Mouse (Mus musculus): ENCODE results near the gene Zfp879. TPM values are rescaled to one million over a fixed set of nuclear protein-coding genes. Genes with fewer than 3 reads are reported as not detected.
A peak's percentile ranks its signal among the peaks of the same experiment; 100 is the strongest.

The Zfp879 gene
- 1.9 and 2.0 TPM in 2 replicates for polyA plus RNA-seq (2014; fragmentation: Nextera tagmentation; extraction: Ambion mirVana)

- peak within 1 kb of the TSS; percentile 81; the same call in 1 of the 2 replicates for H3K27ac ChIP-seq (ENCODE audit: low read depth, low read length)
- DNase-seq (ENCODE audit: low spot score), result peak; percentile 98
- H3K4me1 ChIP-seq (ENCODE audit: control insufficient read depth, insufficient read depth, low read length), result peaks cover 11% of the 10 kb centered on the region
- H3K4me2 ChIP-seq (ENCODE audit: low read length), result peak within 1 kb of the TSS; percentile 65
- peak within 1 kb of the TSS; percentile 78 for H3K9ac ChIP-seq (ENCODE audit: low read length)
- no peaks in the 10 kb centered on the region for H3K9me3 ChIP-seq (replicated peaks; ENCODE audit: control insufficient read depth, low read length)
- ATAC-seq, result peak; percentile 99
- no peaks in the 10 kb centered on the region for H3K36me3 ChIP-seq (ENCODE audit: control insufficient read depth, insufficient read depth, low read length)
- WGBS, result 16% methylated on average over 22 of the region's 22 CpGs
- H3K27me3 ChIP-seq (replicated peaks; ENCODE audit: control insufficient read depth, insufficient read depth, low read length), result no peaks in the 10 kb centered on the region
- peak within 1 kb of the TSS; percentile 39 for H3K4me3 ChIP-seq (ENCODE audit: low read depth, low read length)
These were observed at the start of gene Zfp879 for GRCm38 (mm10) chr11:50841023-50841735. Gene Zfp879 (minus strand): TSS chr11:50841552.

GRCm38 (mm10) chr11:50887390-50888128, 46.2 kb upstream of the Zfp879 start, which contains the start of gene Zfp454:
Gene Zfp454 (minus strand): TSS chr11:50887651.
- WGBS, result 5% methylated on average over 26 of the region's 26 CpGs
- H3K9ac ChIP-seq (ENCODE audit: low read length), result peak within 1 kb of the TSS; percentile 73
- H3K4me1 ChIP-seq (ENCODE audit: control insufficient read depth, insufficient read depth, low read length), result peaks cover 10% of the 10 kb centered on the region
- no peaks in the 10 kb centered on the region for H3K27me3 ChIP-seq (replicated peaks; ENCODE audit: control insufficient read depth, insufficient read depth, low read length)
- peak within 1 kb of the TSS; percentile 50 for H3K4me3 ChIP-seq (ENCODE audit: low read depth, low read length)
- peak within 1 kb of the TSS; percentile 76 for H3K27ac ChIP-seq (ENCODE audit: low read depth, low read length)
- DNase-seq (ENCODE audit: low spot score) (peak; percentile 99), ATAC-seq (peak; percentile 99)
- peaks cover 24% of the 10 kb centered on the region for H3K36me3 ChIP-seq (ENCODE audit: control insufficient read depth, insufficient read depth, low read length)
- H3K4me2 ChIP-seq (ENCODE audit: low read length), result peak within 1 kb of the TSS; percentile 81
- H3K9me3 ChIP-seq (replicated peaks; ENCODE audit: control insufficient read depth, low read length), result no peaks in the 10 kb centered on the region

- WGBS, result 18% methylated on average over 10 of the region's 10 CpGs
- no peaks in the 10 kb centered on the region for H3K9me3 ChIP-seq (replicated peaks; ENCODE audit: control insufficient read depth, low read length)
- peak overlapping the region; percentile 76 for H3K27ac ChIP-seq (ENCODE audit: low read depth, low read length)
- H3K36me3 ChIP-seq (ENCODE audit: control insufficient read depth, insufficient read depth, low read length), result peaks cover 30% of the 10 kb centered on the region
- ATAC-seq (peak; percentile 32), DNase-seq (ENCODE audit: low spot score) (peak; percentile 35)
- peak overlapping the region; percentile 81 for H3K4me2 ChIP-seq (ENCODE audit: low read length)
- H3K4me3 ChIP-seq (ENCODE audit: low read depth, low read length), result peak overlapping the region; percentile 50
- no peaks in the 10 kb centered on the region for H3K27me3 ChIP-seq (replicated peaks; ENCODE audit: control insufficient read depth, insufficient read depth, low read length)
- peaks cover 10% of the 10 kb centered on the region for H3K4me1 ChIP-seq (ENCODE audit: control insufficient read depth, insufficient read depth, low read length)
- H3K9ac ChIP-seq (ENCODE audit: low read length), result peak overlapping the region; percentile 73
These were observed 45.6 kb upstream of the Zfp879 start for GRCm38 (mm10) chr11:50886933-50887293.

GRCm38 (mm10) chr11:50886231-50886932, 45.0 kb upstream of the Zfp879 start:
- H3K4me3 ChIP-seq (ENCODE audit: low read depth, low read length), result peak overlapping the region; percentile 50
- peaks cover 10% of the 10 kb centered on the region for H3K4me1 ChIP-seq (ENCODE audit: control insufficient read depth, insufficient read depth, low read length)
- H3K36me3 ChIP-seq (ENCODE audit: control insufficient read depth, insufficient read depth, low read length), result peaks cover 33% of the 10 kb centered on the region
- 40% methylated on average over 8 of the region's 8 CpGs for WGBS
- no peaks in the 10 kb centered on the region for H3K27me3 ChIP-seq (replicated peaks; ENCODE audit: control insufficient read depth, insufficient read depth, low read length)
- no peaks in the 10 kb centered on the region for H3K9me3 ChIP-seq (replicated peaks; ENCODE audit: control insufficient read depth, low read length)
- peak overlapping the region; percentile 73 for H3K9ac ChIP-seq (ENCODE audit: low read length)
- ATAC-seq (no peak), DNase-seq (ENCODE audit: low spot score) (peak; percentile 3)
- peak overlapping the region; percentile 81 for H3K4me2 ChIP-seq (ENCODE audit: low read length)
- H3K27ac ChIP-seq (ENCODE audit: low read depth, low read length), result no peak overlapping the region

GRCm38 (mm10) chr11:50883756-50884155, 42.4 kb upstream of the Zfp879 start:
- Histone ChIP-seq H3K9me3 (replicated peaks; ENCODE audit: control insufficient read depth, low read length) (no peaks in the 10 kb centered on the region), H3K4me2 (ENCODE audit: low read length) (no peak overlapping the region), H3K36me3 (ENCODE audit: control insufficient read depth, insufficient read depth, low read length) (peaks cover 51% of the 10 kb centered on the region), H3K4me3 (ENCODE audit: low read depth, low read length) (no peak overlapping the region), H3K27me3 (replicated peaks; ENCODE audit: control insufficient read depth, insufficient read depth, low read length) (no peaks in the 10 kb centered on the region), H3K27ac (ENCODE audit: low read depth, low read length) (no peak overlapping the region), H3K4me1 (ENCODE audit: control insufficient read depth, insufficient read depth, low read length) (peaks cover 10% of the 10 kb centered on the region), H3K9ac (ENCODE audit: low read length) (no peak overlapping the region)
- 85% methylated on average over 3 of the region's 3 CpGs for WGBS
- no peak for DNase-seq (ENCODE audit: low spot score)
- no peak for ATAC-seq

- Histone ChIP-seq H3K4me2 (ENCODE audit: low read length) (no peak overlapping the region), H3K4me3 (ENCODE audit: low read depth, low read length) (no peak overlapping the region), H3K9ac (ENCODE audit: low read length) (no peak overlapping the region), H3K4me1 (ENCODE audit: control insufficient read depth, insufficient read depth, low read length) (no peaks in the 10 kb centered on the region), H3K27me3 (replicated peaks; ENCODE audit: control insufficient read depth, insufficient read depth, low read length) (no peaks in the 10 kb centered on the region), H3K9me3 (replicated peaks; ENCODE audit: control insufficient read depth, low read length) (peaks cover 14% of the 10 kb centered on the region), H3K36me3 (ENCODE audit: control insufficient read depth, insufficient read depth, low read length) (peaks cover 72% of the 10 kb centered on the region), H3K27ac (ENCODE audit: low read depth, low read length) (no peak overlapping the region)
- WGBS, result 91% methylated on average over 3 of the region's 3 CpGs
- ATAC-seq, result no peak
- no peak for DNase-seq (ENCODE audit: low spot score)
These were observed 37.3 kb upstream of the Zfp879 start for GRCm38 (mm10) chr11:50878641-50879040.

- H3K4me1 ChIP-seq (ENCODE audit: control insufficient read depth, insufficient read depth, low read length), result peaks cover 8% of the 10 kb centered on the region; the same call in 1 of the 2 replicates
- ATAC-seq, result no peak
- under 1% methylated on average over 72 of the region's 72 CpGs for WGBS
- H3K27me3 ChIP-seq (replicated peaks; ENCODE audit: control insufficient read depth, insufficient read depth, low read length), result peaks cover 57% of the 10 kb centered on the region
- peak overlapping the region; percentile 41 for H3K4me3 ChIP-seq (ENCODE audit: low read depth, low read length)
- peak; percentile 19 for DNase-seq (ENCODE audit: low spot score)
- no peaks in the 10 kb centered on the region for H3K36me3 ChIP-seq (ENCODE audit: control insufficient read depth, insufficient read depth, low read length)
- H3K4me2 ChIP-seq (ENCODE audit: low read length), result peak overlapping the region; percentile 76
- H3K9me3 ChIP-seq (replicated peaks; ENCODE audit: control insufficient read depth, low read length), result no peaks in the 10 kb centered on the region
- H3K9ac ChIP-seq (ENCODE audit: low read length), result peak overlapping the region; percentile 50
- H3K27ac ChIP-seq (ENCODE audit: low read depth, low read length), result no peak overlapping the region
These were observed 9.7 kb upstream of the Zfp879 start for GRCm38 (mm10) chr11:50850989-50851601.

GRCm38 (mm10) chr11:50850177-50850735, 8.9 kb upstream of the Zfp879 start, which contains the start of gene Grm6:
Gene Grm6 (plus strand): TSS chr11:50850685.
- Histone ChIP-seq H3K27me3 (replicated peaks; ENCODE audit: control insufficient read depth, insufficient read depth, low read length) (peaks cover 57% of the 10 kb centered on the region), H3K27ac (ENCODE audit: low read depth, low read length) (no peak within 1 kb of the TSS), H3K4me1 (ENCODE audit: control insufficient read depth, insufficient read depth, low read length) (peaks cover 8% of the 10 kb centered on the region; the same call in 1 of the 2 replicates), H3K9me3 (replicated peaks; ENCODE audit: control insufficient read depth, low read length) (no peaks in the 10 kb centered on the region), H3K9ac (ENCODE audit: low read length) (peak within 1 kb of the TSS; percentile 50), H3K36me3 (ENCODE audit: control insufficient read depth, insufficient read depth, low read length) (no peaks in the 10 kb centered on the region), H3K4me2 (ENCODE audit: low read length) (peak within 1 kb of the TSS; percentile 76), H3K4me3 (ENCODE audit: low read depth, low read length) (peak within 1 kb of the TSS; percentile 41)
- WGBS, result 3% methylated on average over 11 of the region's 11 CpGs
- DNase-seq (ENCODE audit: low spot score), result no peak
- ATAC-seq, result no peak
